Mouse (Mus musculus) spleen, postnatal 14 days (tissue): ENCODE results near the gene Olfr1555-ps1.
"Not testable (repeated sequence)": the region's sequence is repeated elsewhere in the genome, so short reads cannot be mapped to it uniquely, and the experiment has no call there.

Experiments
- DNase-seq, 2 experiments: peaks; one replicate each; pipeline ENCODE4 v3.0.0; 2021 to 2022; ENCODE audit warnings: low spot score in 2 of 2

The Olfr1555-ps1 gene

DNA sequence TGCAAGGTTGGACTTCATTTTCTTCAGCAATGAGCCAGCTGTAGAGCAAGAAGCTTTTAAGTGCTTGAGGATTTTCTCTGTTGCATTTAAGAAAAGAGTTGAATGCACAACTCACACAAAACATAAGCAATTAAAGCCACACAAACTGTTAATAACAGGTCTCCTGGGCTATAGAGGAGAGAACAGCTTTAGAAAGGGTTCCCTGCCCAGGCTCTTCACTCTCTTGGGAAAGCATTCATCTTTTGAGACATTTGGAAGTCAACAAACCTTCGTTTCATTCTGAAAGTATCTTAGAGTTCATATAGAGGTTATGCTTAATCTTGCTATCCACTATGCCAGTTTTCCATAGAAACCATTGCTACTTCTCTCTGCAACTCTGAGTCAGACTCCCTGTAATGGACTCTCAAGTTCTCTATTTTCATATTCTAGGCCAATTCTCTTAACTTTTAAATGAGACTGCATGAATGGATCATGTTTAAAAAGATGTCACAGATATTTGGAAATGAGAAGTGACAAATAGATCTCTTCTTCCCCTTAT, at the start of gene Olfr1555-ps1:
Olfr1555-ps1 (minus strand) TSS at position 51 of the 538 bp plus-strand sequence.
- DNase-seq, result not testable (repeated sequence)

DNA sequence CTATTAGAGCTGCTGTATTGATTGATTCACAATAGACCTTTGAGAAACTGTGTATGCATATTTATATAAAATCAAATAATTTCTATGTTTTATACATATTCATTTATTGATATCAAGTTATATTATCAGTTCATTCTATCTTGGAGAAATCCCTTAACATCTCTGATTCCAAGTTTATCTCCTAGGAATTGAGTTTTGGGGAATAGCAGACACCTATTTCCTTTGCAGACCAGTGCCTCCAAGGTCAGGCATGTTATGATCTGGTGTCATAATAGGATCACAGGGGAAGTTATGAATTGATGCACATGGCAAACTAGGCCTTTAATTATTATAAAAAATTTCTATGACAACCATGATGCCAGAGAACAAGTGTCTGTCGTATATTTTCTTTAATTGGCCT, 30.4 kb upstream of the Olfr1555-ps1 start, which contains the start of gene Olfr1431:
Olfr1431 (plus strand) TSS at position 301 of the 400 bp plus-strand sequence.
- DNase-seq, result no peak

- not testable (repeated sequence) for DNase-seq
Observed at GRCm38 (mm10) chr19:12199076-12199475, 29.2 kb upstream of the Olfr1555-ps1 start.

DNA sequence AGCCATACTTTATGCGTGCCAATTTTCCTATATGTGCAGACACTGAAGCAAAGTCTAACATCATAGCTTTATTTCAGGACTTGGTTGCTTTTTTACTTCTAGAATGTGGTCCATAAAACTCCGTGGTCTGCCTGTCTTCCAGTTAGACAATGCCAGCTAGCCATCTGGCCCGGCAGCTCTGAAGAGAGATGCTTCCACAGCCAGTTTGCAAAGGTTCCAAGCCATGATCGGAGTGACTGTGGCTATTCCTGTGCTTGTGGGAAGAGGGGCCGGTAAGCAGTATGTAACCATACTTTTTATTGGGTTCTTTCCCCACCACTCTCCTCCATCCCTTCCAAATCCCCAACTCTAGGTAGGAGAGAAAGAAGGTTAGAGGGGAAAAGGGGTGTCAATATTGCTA, 5.5 kb upstream of the Olfr1555-ps1 start:
- DNase-seq, result not testable (repeated sequence)

DNA sequence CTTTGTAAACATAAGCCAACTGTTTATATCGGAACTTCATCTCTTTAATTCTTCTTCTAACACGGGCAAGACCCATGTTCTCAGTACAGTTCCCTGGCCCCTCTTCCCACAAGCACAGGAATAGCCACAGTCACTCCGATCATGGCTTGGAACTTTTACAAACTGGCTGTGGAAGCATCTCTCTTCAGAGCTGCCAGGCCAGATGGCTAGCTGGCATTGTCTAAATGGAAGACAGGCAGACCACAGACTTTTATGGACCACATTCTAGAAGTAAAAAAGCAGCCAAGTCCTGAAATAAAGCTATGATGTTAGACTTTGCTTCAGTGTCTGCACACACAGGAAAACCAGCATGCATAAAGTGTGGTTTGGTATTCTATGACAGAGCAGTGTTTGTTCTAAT, 24.5 kb downstream of the Olfr1555-ps1 start:
- no peak for DNase-seq

- DNase-seq, result no peak
Observed at GRCm38 (mm10) chr19:12143356-12143755, 26.6 kb downstream of the Olfr1555-ps1 start.

DNA sequence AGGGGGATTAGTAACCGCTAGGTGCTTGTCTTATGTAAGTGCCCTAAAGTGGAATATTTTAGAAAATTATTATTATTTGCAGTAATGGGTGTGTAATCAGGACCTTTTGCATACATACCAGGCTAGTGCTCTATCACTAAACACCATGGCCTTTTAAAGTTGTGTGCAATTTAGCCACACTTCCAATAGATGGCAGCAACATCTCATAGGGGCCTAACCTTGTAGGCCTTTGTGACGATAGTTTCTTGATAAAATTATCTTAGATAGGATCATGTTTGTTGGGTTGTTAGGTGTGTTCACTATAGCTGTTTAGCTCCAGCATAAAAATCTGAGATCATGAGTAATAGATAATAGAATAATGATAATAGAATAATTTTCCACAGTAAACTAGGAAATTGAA, 35.6 kb downstream of the Olfr1555-ps1 start:
- no peak for DNase-seq

DNA sequence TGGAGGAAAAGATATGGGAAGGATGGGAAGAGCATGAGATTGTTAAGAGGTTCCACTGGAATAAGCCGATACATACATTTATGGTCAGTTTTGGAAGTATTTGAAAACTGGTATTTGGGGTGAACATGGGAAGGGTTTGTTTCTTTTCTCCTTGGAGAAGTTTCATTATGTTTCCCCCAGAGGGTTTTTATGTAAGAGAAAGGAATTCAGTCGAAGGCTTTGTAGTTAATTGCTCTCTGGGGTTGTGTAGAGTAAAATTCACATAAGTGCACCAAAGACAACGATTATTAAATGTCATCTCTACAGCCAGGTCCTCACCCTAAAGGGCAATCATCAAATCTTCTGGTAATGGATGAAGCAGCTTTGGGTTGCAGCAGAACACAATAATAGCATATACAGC, 46.8 kb downstream of the Olfr1555-ps1 start, which contains the start of gene Olfr76:
Olfr76 (minus strand) TSS at position 101 of the 400 bp plus-strand sequence.
- no peak for DNase-seq

- DNase-seq, result no peak
Observed at GRCm38 (mm10) chr19:12116464-12116863, 53.4 kb downstream of the Olfr1555-ps1 start.

DNA sequence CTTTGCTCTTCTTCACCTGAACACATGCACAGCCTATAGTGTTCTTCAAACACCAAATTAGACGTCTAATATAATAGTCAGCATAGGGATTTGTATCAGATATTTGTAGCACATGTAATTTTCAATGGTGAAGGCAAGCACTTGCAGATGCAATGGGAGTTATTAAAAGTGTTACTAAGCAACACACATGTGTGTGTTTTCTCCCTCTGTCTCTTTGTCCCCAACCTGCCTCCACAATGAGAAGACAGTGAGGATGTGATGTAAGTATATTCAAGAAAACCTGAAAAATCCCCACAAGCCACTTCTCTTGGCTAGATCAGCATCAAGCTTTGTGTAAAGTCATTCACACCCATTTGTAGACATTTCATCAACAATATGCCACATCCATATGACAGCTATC, 54.1 kb downstream of the Olfr1555-ps1 start, which contains the start of gene Olfr1428:
Olfr1428 (minus strand) TSS at position 101 of the 400 bp plus-strand sequence.
- no peak for DNase-seq
